Mouse (Mus musculus): ENCODE results near the gene Unc13a.
"Not testable (repeated sequence)": the region's sequence is repeated elsewhere in the genome, so short reads cannot be mapped to it uniquely, and the experiment has no call there.

Unc13a gene

DNA sequence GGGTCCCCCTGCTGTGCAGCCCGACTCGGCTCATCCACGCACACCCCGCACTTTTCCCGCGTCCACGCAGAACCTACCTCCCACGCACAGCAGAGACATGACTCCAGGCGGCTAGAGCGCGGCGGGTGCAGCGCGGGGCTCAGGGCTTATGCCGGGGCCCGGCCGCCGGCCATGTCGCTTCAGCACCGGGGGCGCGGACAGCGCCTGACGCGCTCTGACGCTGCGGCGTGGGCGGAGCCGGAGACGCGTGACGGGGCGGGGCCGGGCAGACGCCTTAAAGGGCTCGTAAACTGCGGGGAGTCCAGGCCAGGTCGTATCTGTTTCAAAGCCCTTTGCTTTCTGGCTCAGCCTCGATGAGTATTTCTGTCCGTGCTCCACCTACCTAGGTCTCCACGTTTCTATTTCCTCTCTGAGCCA is at the start of gene Unc13a:
Unc13a (minus strand) TSS at position 209 of the 417 bp plus-strand sequence.
- peak; percentile 92 for DNase-seq (ENCODE audit: low spot score)

- peak; percentile 91 for DNase-seq (ENCODE audit: low spot score)
These were observed 48.4 kb upstream of the Unc13a start for GRCm38 (mm10) chr8:71719928-71720457.

DNA sequence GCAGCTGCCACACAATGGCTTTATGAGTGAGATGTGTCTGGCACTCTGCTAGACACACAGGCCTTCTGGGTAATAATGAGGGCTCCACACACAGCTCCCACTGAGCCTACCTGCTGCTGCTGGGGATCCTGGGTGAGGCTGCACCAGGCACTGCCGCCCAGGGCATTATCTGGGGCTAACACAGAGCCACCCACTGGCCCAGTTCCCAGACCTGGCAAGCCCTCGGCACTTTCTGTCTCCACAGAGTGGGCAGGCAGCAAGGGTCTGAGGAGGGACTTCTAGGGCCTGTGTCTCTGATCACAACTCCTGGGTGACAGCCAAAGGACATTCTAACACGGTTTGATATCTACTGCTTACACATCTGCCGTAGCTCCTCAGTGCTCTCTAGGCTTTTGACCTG is 47.7 kb upstream of the Unc13a start:
- DNase-seq (ENCODE audit: low spot score) = no peak

GRCm38 (mm10) chr8:71718252-71718651 is 46.7 kb upstream of the Unc13a start:
- no peak for DNase-seq (ENCODE audit: low spot score)

DNA sequence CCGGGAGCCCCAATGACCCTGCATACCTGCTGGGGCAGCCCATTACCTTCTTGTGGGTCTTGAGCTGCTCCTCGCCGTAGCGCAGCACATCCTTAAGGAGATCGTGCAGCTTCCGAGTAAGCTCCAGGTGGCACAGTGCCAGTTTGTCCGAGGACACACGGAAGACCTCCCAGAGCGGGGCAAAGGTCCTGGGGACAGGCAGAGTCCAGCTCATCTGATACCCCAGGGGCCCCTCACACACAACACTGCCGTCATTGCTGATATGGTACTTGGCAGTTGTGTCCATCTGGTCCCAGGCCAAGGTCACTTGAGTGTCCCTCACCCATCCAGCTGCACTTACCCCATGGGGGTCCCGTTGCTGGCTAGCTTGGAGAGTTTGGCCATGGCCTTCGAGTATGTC is 45.5 kb upstream of the Unc13a start:
- DNase-seq (ENCODE audit: low spot score) = no peak

- DNase-seq (ENCODE audit: low spot score) = no peak
These were observed 45.0 kb upstream of the Unc13a start for GRCm38 (mm10) chr8:71716561-71717053.

DNA sequence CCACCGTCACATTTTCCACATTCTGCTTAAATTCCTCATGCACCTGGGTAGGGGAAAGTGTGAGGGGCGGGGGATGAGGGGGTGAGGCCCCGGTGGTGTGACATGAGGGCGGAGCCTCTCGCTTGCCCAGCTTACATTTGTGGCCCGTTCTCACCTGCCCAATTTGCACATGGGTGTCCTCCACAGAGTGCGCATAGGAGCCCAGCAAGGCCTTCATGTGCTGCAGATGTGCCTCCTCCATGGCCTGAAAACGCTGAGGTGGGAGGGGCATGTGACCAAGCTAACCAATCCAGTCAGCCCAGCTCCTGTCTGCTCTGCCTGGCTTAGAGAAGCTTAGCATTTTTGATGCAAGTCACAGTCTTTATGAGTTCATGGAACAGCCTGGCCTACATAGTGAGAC is 44.0 kb upstream of the Unc13a start:
- DNase-seq (ENCODE audit: low spot score) = no peak

- DNase-seq (ENCODE audit: low spot score) = no peak
These were observed 40.0 kb upstream of the Unc13a start for GRCm38 (mm10) chr8:71711574-71711973.

DNA sequence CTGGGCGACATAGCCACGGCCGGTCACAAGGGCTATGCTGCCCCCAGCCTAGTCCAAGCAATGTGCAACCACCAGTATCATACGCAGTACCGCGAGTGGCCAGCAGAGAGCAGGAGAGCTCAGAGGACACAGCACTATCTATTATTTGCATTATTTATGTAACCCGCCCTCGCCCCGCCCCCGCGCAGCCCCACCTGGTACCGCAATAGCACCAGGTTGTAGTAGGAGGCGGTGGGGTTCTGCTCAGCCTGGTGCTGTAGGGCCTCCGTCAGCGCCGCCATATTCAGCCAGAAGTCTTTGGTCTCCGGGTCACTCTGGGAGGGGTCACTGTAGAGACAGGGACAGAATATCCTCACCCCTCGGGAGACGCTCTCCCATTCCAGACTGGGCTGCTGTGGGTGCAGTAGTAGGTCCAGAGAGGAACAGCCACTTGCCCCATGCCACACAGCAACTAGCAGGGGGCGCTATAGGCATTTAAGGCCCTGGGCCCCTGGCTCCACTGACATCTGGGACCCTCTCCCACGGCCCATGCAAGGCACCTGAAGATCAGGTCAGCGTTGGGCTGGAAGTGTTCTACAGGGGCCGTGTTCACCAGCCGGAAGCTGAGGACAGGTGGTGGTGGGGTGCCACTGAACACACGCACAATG is 38.4 kb upstream of the Unc13a start:
- peak; percentile 92 for DNase-seq (ENCODE audit: low spot score)

DNA sequence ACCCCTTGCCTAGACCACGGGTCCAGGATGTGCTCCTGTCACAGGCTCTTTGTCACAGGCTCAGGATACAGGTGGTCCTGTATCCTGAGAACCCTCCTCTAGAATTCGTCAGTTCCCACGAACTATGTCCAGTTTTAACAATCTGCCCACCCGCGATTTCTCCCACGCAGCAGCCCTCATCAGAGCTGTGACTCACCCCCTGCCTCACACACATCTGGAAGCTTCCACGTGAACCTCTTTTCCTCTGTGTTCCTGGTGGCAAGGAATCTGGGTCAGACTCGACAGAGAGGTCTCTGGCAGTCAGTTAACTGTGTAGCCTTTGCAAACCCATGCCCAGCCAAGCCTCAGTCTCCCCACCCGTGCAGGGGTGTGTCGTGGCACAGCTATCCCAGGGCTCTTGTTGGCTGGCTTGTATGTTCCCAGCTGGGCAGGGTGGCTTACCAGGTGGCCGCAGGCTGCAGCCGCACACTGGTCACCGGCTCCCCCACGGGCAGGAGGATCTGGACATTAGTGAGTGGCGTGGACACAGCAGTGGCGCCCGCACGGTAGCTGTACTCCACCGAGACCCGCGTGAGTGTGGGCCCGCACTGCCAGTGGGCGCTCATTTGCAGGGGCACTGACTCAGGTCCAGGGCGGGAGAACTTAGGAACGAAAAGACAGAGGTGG is 37.7 kb upstream of the Unc13a start:
- DNase-seq (ENCODE audit: low spot score) = no peak

DNA sequence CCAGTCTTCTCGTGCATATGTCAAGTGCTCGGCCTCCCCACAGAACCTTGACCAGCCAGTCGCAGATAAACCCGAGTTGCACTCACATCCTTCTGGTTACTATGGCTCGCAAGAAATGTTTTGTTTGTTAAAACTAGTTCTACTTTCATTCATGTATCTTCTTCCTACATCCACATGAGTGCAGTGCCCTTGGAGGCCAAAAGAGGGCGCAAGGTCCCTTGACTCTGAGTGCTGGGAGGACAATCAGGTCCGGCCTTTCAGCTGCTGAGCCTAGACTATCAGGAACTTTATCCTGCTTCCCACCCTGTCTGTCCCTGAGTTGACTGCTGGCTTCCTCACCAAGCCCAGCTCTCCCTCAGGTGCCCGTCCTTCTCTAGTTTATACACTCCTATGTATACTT is 36.3 kb upstream of the Unc13a start:
- peak; percentile 74 for DNase-seq (ENCODE audit: low spot score)

- DNase-seq (ENCODE audit: low spot score) = not testable (repeated sequence)
These were observed 31.8 kb upstream of the Unc13a start for GRCm38 (mm10) chr8:71703400-71703799.

DNA sequence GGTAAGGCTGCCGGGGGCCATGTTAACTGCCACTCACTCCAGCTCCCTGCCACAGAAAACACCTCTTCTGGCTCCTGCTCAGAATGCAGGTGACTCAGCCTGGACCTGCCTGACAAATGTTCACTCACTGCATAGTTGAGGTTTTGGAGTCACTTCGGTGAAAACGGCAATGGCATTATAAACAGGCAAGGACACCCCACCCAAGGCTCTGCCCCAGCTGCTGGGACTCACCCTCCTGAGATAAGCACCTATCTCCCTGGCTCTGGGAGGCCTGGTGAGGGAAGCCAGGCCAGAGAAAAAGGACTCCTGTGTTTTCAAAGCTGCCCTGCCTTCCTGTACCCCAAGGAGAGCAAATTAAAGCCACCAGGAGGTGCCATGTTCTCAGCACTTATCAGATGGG is 31.4 kb upstream of the Unc13a start:
- no peak for DNase-seq (ENCODE audit: low spot score)

DNA sequence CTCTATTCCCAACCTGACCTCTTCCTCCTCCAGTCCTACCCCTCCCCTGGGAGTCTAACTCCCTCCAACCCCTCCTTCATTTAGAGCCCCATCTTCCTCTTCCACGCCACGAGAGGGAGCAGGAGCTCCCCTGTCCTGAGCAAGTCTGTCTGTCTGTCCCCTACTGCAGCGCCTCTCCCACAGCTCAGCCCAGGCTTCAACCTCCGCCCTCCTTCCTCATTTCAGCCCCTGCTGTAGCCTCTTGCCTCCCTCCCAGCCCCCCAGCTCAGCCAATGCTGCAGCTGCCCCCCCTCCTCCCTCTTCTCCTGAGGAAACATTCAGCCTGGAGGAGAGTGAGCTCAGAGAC is 30.5 kb upstream of the Unc13a start:
- no peak for DNase-seq (ENCODE audit: low spot score)

GRCm38 (mm10) chr8:71701414-71702086 is 30.0 kb upstream of the Unc13a start, which contains the start of gene B3gnt3:
TSS of gene B3gnt3 (minus strand) at chr8:71701789.
- no peak for DNase-seq (ENCODE audit: low spot score)

- no peak for DNase-seq (ENCODE audit: low spot score)
These were observed 29.1 kb upstream of the Unc13a start for GRCm38 (mm10) chr8:71700493-71701269.

DNA sequence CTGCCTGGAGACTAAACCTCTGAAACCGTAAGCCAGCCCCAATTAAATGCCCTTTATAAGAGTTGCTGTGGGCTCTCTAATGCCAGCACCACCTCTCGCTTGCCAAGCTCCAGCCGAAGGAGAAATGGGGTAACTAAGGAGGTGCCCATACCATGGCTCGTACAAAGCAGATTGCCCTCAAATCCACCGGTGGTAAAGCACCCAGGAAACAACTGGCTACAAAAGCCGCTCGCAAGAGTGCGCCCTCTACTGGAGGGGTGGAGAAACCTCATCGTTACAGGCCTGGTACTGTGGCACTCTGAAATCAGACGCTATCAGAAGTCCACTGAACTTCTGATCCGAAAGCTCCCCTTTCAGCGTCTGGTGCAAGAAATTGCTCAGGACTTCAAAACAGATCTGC is 23.9 kb upstream of the Unc13a start:
- DNase-seq (ENCODE audit: low spot score) = not testable (repeated sequence)

- DNase-seq (ENCODE audit: low spot score) = no peak
These were observed 21.8 kb upstream of the Unc13a start for GRCm38 (mm10) chr8:71693166-71694041.

GRCm38 (mm10) chr8:71692509-71692908 is 21.0 kb upstream of the Unc13a start:
- no peak for DNase-seq (ENCODE audit: low spot score)

GRCm38 (mm10) chr8:71689028-71689427 is 17.5 kb upstream of the Unc13a start, which contains the start of gene Insl3:
TSS of gene Insl3 (plus strand) at chr8:71689214.
- no peak for DNase-seq (ENCODE audit: low spot score)

- no peak for DNase-seq (ENCODE audit: low spot score)
These were observed 16.1 kb upstream of the Unc13a start for GRCm38 (mm10) chr8:71687616-71688015.
